Mouse (Mus musculus): ENCODE measurements around the gene Gm44502. TPM values are rescaled to one million over a fixed set of nuclear protein-coding genes. Genes with fewer than 3 reads are reported as not detected.

Gm44502 gene
- polyA plus RNA-seq, 1 experiment from 2014 or later, result not detected

- Histone ChIP-seq H3K27me3 (ENCODE audit: control insufficient read depth, insufficient read depth, low read length) (no peaks in the 10 kb centered on the region), H3K9me3 (ENCODE audit: control insufficient read depth, low read depth, low read length) (no peaks in the 10 kb centered on the region), H3K4me3 (ENCODE audit: low read depth, low read length) (no peak overlapping the region), H3K4me1 (ENCODE audit: control insufficient read depth, insufficient read depth, low read length) (no peaks in the 10 kb centered on the region), H3K9ac (replicated peaks; ENCODE audit: low read depth, low read length) (no peak overlapping the region), H3K27ac (ENCODE audit: low read length) (no peak overlapping the region), H3K36me3 (ENCODE audit: control insufficient read depth, insufficient read depth, low read length) (no peaks in the 10 kb centered on the region), H3K4me2 (replicated peaks; ENCODE audit: low read depth, low read length) (no peak overlapping the region)
- ATAC-seq (ENCODE audit: insufficient number of reproducible peaks, insufficient read depth, low FRiP score, low read depth), result no peak
- 85% methylated on average over 1 of the region's 1 CpGs for WGBS
These were observed 27.0 kb downstream of the Gm44502 start for GRCm38 (mm10) chr15:89402471-89402870.

GRCm38 (mm10) chr15:89399716-89400115 lies 29.8 kb downstream of the Gm44502 start:
- ATAC-seq (ENCODE audit: insufficient number of reproducible peaks, insufficient read depth, low FRiP score, low read depth), result no peak
- H3K36me3 ChIP-seq (ENCODE audit: control insufficient read depth, insufficient read depth, low read length), result no peaks in the 10 kb centered on the region
- no peak overlapping the region for H3K27ac ChIP-seq (ENCODE audit: low read length)
- H3K4me3 ChIP-seq (ENCODE audit: low read depth, low read length), result no peak overlapping the region
- WGBS, result 47% methylated on average over 1 of the region's 1 CpGs
- no peaks in the 10 kb centered on the region for H3K4me1 ChIP-seq (ENCODE audit: control insufficient read depth, insufficient read depth, low read length)
- H3K9me3 ChIP-seq (ENCODE audit: control insufficient read depth, low read depth, low read length), result no peaks in the 10 kb centered on the region
- H3K4me2 ChIP-seq (replicated peaks; ENCODE audit: low read depth, low read length), result no peak overlapping the region
- H3K9ac ChIP-seq (replicated peaks; ENCODE audit: low read depth, low read length), result no peak overlapping the region
- H3K27me3 ChIP-seq (ENCODE audit: control insufficient read depth, insufficient read depth, low read length), result no peaks in the 10 kb centered on the region

- Histone ChIP-seq H3K4me1 (ENCODE audit: control insufficient read depth, insufficient read depth, low read length) (no peaks in the 10 kb centered on the region), H3K4me2 (replicated peaks; ENCODE audit: low read depth, low read length) (no peak overlapping the region), H3K36me3 (ENCODE audit: control insufficient read depth, insufficient read depth, low read length) (no peaks in the 10 kb centered on the region), H3K27me3 (ENCODE audit: control insufficient read depth, insufficient read depth, low read length) (no peaks in the 10 kb centered on the region), H3K27ac (ENCODE audit: low read length) (no peak overlapping the region), H3K9me3 (ENCODE audit: control insufficient read depth, low read depth, low read length) (no peaks in the 10 kb centered on the region), H3K4me3 (ENCODE audit: low read depth, low read length) (no peak overlapping the region), H3K9ac (replicated peaks; ENCODE audit: low read depth, low read length) (no peak overlapping the region)
- ATAC-seq (ENCODE audit: insufficient number of reproducible peaks, insufficient read depth, low FRiP score, low read depth), result no peak
- 86% methylated on average over 2 of the region's 2 CpGs for WGBS
These were observed 31.4 kb downstream of the Gm44502 start for GRCm38 (mm10) chr15:89398146-89398545.

- H3K4me1 ChIP-seq (ENCODE audit: control insufficient read depth, insufficient read depth, low read length), result no peaks in the 10 kb centered on the region
- no peak for ATAC-seq (ENCODE audit: insufficient number of reproducible peaks, insufficient read depth, low FRiP score, low read depth)
- WGBS, result 86% methylated on average over 4 of the region's 4 CpGs
These were observed 32.6 kb downstream of the Gm44502 start for GRCm38 (mm10) chr15:89396883-89397282.

GRCm38 (mm10) chr15:89390081-89390480 lies 39.4 kb downstream of the Gm44502 start:
- no peak overlapping the region for H3K4me3 ChIP-seq (ENCODE audit: low read depth, low read length)
- no peak overlapping the region for H3K9ac ChIP-seq (replicated peaks; ENCODE audit: low read depth, low read length)
- 91% methylated on average over 10 of the region's 10 CpGs for WGBS
- H3K36me3 ChIP-seq (ENCODE audit: control insufficient read depth, insufficient read depth, low read length), result no peaks in the 10 kb centered on the region
- no peak overlapping the region for H3K27ac ChIP-seq (ENCODE audit: low read length)
- no peaks in the 10 kb centered on the region for H3K9me3 ChIP-seq (ENCODE audit: control insufficient read depth, low read depth, low read length)
- no peak overlapping the region for H3K4me2 ChIP-seq (replicated peaks; ENCODE audit: low read depth, low read length)
- no peaks in the 10 kb centered on the region for H3K27me3 ChIP-seq (ENCODE audit: control insufficient read depth, insufficient read depth, low read length)
- no peaks in the 10 kb centered on the region for H3K4me1 ChIP-seq (ENCODE audit: control insufficient read depth, insufficient read depth, low read length)
- no peak for ATAC-seq (ENCODE audit: insufficient number of reproducible peaks, insufficient read depth, low FRiP score, low read depth)

More at GRCm38 (mm10) chr15:89396883-89397282, 32.6 kb downstream of the Gm44502 start:
- Histone ChIP-seq H3K4me2 (replicated peaks; ENCODE audit: low read depth, low read length) (no peak overlapping the region), H3K9me3 (ENCODE audit: control insufficient read depth, low read depth, low read length) (no peaks in the 10 kb centered on the region), H3K4me3 (ENCODE audit: low read depth, low read length) (no peak overlapping the region), H3K9ac (replicated peaks; ENCODE audit: low read depth, low read length) (no peak overlapping the region), H3K36me3 (ENCODE audit: control insufficient read depth, insufficient read depth, low read length) (no peaks in the 10 kb centered on the region), H3K27me3 (ENCODE audit: control insufficient read depth, insufficient read depth, low read length) (no peaks in the 10 kb centered on the region), H3K27ac (ENCODE audit: low read length) (no peak overlapping the region)

GRCm38 (mm10) chr15:89387127-89387526 lies 42.4 kb downstream of the Gm44502 start:
- Histone ChIP-seq H3K27me3 (ENCODE audit: control insufficient read depth, insufficient read depth, low read length) (no peaks in the 10 kb centered on the region), H3K4me2 (replicated peaks; ENCODE audit: low read depth, low read length) (no peak overlapping the region), H3K4me3 (ENCODE audit: low read depth, low read length) (no peak overlapping the region), H3K27ac (ENCODE audit: low read length) (no peak overlapping the region), H3K9me3 (ENCODE audit: control insufficient read depth, low read depth, low read length) (no peaks in the 10 kb centered on the region), H3K9ac (replicated peaks; ENCODE audit: low read depth, low read length) (no peak overlapping the region), H3K36me3 (ENCODE audit: control insufficient read depth, insufficient read depth, low read length) (no peaks in the 10 kb centered on the region), H3K4me1 (ENCODE audit: control insufficient read depth, insufficient read depth, low read length) (no peaks in the 10 kb centered on the region)
- WGBS, result 41% methylated on average over 12 of the region's 12 CpGs
- ATAC-seq (ENCODE audit: insufficient number of reproducible peaks, insufficient read depth, low FRiP score, low read depth), result no peak

- no peaks in the 10 kb centered on the region for H3K4me1 ChIP-seq (ENCODE audit: control insufficient read depth, insufficient read depth, low read length)
- no peak within 1 kb of the TSS for H3K4me2 ChIP-seq (replicated peaks; ENCODE audit: low read depth, low read length)
- H3K27ac ChIP-seq (ENCODE audit: low read length), result no peak within 1 kb of the TSS
- 89% methylated on average over 7 of the region's 7 CpGs for WGBS
- no peaks in the 10 kb centered on the region for H3K9me3 ChIP-seq (ENCODE audit: control insufficient read depth, low read depth, low read length)
- H3K9ac ChIP-seq (replicated peaks; ENCODE audit: low read depth, low read length), result no peak within 1 kb of the TSS
- no peak within 1 kb of the TSS for H3K4me3 ChIP-seq (ENCODE audit: low read depth, low read length)
- no peak for ATAC-seq (ENCODE audit: insufficient number of reproducible peaks, insufficient read depth, low FRiP score, low read depth)
- H3K36me3 ChIP-seq (ENCODE audit: control insufficient read depth, insufficient read depth, low read length), result no peaks in the 10 kb centered on the region
- peaks cover under 1% of the 10 kb centered on the region; the same call in 1 of the 2 replicates for H3K27me3 ChIP-seq (ENCODE audit: control insufficient read depth, insufficient read depth, low read length)
These were observed 44.9 kb downstream of the Gm44502 start, which contains the start of gene Klhdc7b for GRCm38 (mm10) chr15:89384617-89385016. Gene Klhdc7b, plus strand, starts transcription at chr15:89384917.

GRCm38 (mm10) chr15:89379429-89379828 lies 50.1 kb downstream of the Gm44502 start:
- no peak for ATAC-seq (ENCODE audit: insufficient number of reproducible peaks, insufficient read depth, low FRiP score, low read depth)
- peak overlapping the region; percentile 49 for H3K4me2 ChIP-seq (replicated peaks; ENCODE audit: low read depth, low read length)
- H3K27ac ChIP-seq (ENCODE audit: low read length), result no peak overlapping the region
- no peaks in the 10 kb centered on the region for H3K9me3 ChIP-seq (ENCODE audit: control insufficient read depth, low read depth, low read length)
- H3K27me3 ChIP-seq (ENCODE audit: control insufficient read depth, insufficient read depth, low read length), result peaks cover 28% of the 10 kb centered on the region
- WGBS, result 13% methylated on average over 10 of the region's 10 CpGs
- peak overlapping the region; percentile 35 for H3K4me3 ChIP-seq (ENCODE audit: low read depth, low read length)
- no peaks in the 10 kb centered on the region for H3K36me3 ChIP-seq (ENCODE audit: control insufficient read depth, insufficient read depth, low read length)
- H3K4me1 ChIP-seq (ENCODE audit: control insufficient read depth, insufficient read depth, low read length), result peaks cover 9% of the 10 kb centered on the region; the same call in 1 of the 2 replicates
- no peak overlapping the region for H3K9ac ChIP-seq (replicated peaks; ENCODE audit: low read depth, low read length)

GRCm38 (mm10) chr15:89378831-89379401 lies 50.6 kb downstream of the Gm44502 start, which contains the start of gene Odf3b:
Gene Odf3b, minus strand, starts transcription at chr15:89379282.
- H3K27ac ChIP-seq (ENCODE audit: low read length), result no peak within 1 kb of the TSS
- under 1% methylated on average over 33 of the region's 33 CpGs for WGBS
- H3K9me3 ChIP-seq (ENCODE audit: control insufficient read depth, low read depth, low read length), result no peaks in the 10 kb centered on the region

More at GRCm38 (mm10) chr15:89378831-89379401, 50.6 kb downstream of the Gm44502 start, which contains the start of gene Odf3b:
- no peak for ATAC-seq (ENCODE audit: insufficient number of reproducible peaks, insufficient read depth, low FRiP score, low read depth)
- Histone ChIP-seq H3K4me3 (ENCODE audit: low read depth, low read length) (peak within 1 kb of the TSS; percentile 35), H3K9ac (replicated peaks; ENCODE audit: low read depth, low read length) (no peak within 1 kb of the TSS), H3K27me3 (ENCODE audit: control insufficient read depth, insufficient read depth, low read length) (peaks cover 28% of the 10 kb centered on the region), H3K36me3 (ENCODE audit: control insufficient read depth, insufficient read depth, low read length) (no peaks in the 10 kb centered on the region), H3K4me2 (replicated peaks; ENCODE audit: low read depth, low read length) (peak within 1 kb of the TSS; percentile 49), H3K4me1 (ENCODE audit: control insufficient read depth, insufficient read depth, low read length) (peaks cover 9% of the 10 kb centered on the region; the same call in 1 of the 2 replicates)

Data from stomach, embryonic 14.5 days (tissue).